In the genomic region with DNA sequence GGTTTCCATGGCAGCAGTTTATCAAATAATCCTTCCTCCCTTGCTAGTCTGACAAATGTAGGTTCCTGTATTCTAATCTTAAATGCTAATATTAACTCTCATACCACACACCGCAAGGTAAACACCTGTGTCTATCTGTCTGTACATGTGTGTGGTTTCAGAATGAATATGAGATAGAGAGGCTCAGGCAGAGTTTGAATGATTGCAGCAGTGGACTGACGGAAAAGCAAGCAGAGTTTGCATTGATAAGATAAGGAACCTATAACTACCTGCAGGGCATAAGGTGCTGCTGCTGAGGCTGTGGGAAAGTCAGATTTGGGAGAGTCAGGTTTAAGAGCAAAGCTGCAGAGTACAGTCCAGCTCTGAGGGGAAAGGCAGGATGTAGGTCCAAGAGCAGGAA, we compare ENCODE assay signal across 29 mouse cellular contexts. TPM values are rescaled to one million over a fixed set of nuclear protein-coding genes. Genes with fewer than 3 reads are reported as not detected.
DNase-seq lines count a peak whose midpoint lies in the region; ATAC-seq lines count a peak whose summit lies in the region.
"Had no signal": no experiment of that assay in that cellular context is flagged by ENCODE, and none has a peak within 500 bp of the region (broad histone marks: within the 10 kb centered on the region; RNA-seq: fewer than 3 reads in every experiment).

No protein-coding gene starts in this region.

- intact Hi-C loops in left cerebral cortex, postnatal 10 days (cut with DNase I): no loop called here

- no peaks in the 10 kb centered on the region for H3K36me3 ChIP-seq in embryonic facial prominence, embryonic 14.5 days (ENCODE audit: control insufficient read depth, insufficient read depth, low read length)
- H3K36me3 ChIP-seq in embryonic facial prominence, embryonic 10.5 days (replicated peaks): no peaks in the 10 kb centered on the region
- no peaks in the 10 kb centered on the region for H3K36me3 ChIP-seq in stomach, embryonic 14.5 days (ENCODE audit: control insufficient read depth, insufficient read depth, low read length)
- H3K36me3 ChIP-seq: embryonic facial prominence, embryonic 12.5 days; forebrain, embryonic 12.5 days; midbrain, embryonic 15.5 days; neural tube, embryonic 12.5 days had no signal

- H3K4me1 ChIP-seq in embryonic facial prominence, embryonic 14.5 days (ENCODE audit: control insufficient read depth, insufficient read depth, low read length): 0 out of 2 replicates have a peak, but pooled peaks cover 3% of the 10 kb centered on the region
- peaks cover 5% of the 10 kb centered on the region for H3K4me1 ChIP-seq in embryonic facial prominence, embryonic 10.5 days
- no peaks in the 10 kb centered on the region for H3K4me1 ChIP-seq in stomach, embryonic 14.5 days (ENCODE audit: control insufficient read depth, insufficient read depth, low read length)
- H3K4me1 ChIP-seq: embryonic facial prominence, embryonic 12.5 days; forebrain, embryonic 12.5 days; midbrain, embryonic 15.5 days; neural tube, embryonic 12.5 days had no signal

- no peaks in the 10 kb centered on the region for H3K27me3 ChIP-seq in embryonic facial prominence, embryonic 14.5 days (replicated peaks; ENCODE audit: control insufficient read depth, insufficient read depth, low read length)
- H3K27me3 ChIP-seq in embryonic facial prominence, embryonic 10.5 days (replicated peaks; ENCODE audit: low read depth, poor library complexity, severe bottlenecking): no peaks in the 10 kb centered on the region
- H3K27me3 ChIP-seq in stomach, embryonic 14.5 days (ENCODE audit: control insufficient read depth, insufficient read depth, low read length): no peaks in the 10 kb centered on the region
- H3K27me3 ChIP-seq: embryonic facial prominence, embryonic 12.5 days; forebrain, embryonic 12.5 days; megakaryocyte, embryonic 14.5 days; midbrain, embryonic 15.5 days; neural tube, embryonic 12.5 days had no signal

- no peak overlapping the region for H3K27ac ChIP-seq in embryonic facial prominence, embryonic 14.5 days (replicated peaks; ENCODE audit: low read depth, low read length)
- H3K27ac ChIP-seq in embryonic facial prominence, embryonic 10.5 days (replicated peaks): no peak overlapping the region
- peak overlapping the region; percentile 36 for H3K27ac ChIP-seq in stomach, embryonic 14.5 days (ENCODE audit: low read length)
- H3K27ac ChIP-seq: embryonic facial prominence, embryonic 12.5 days; forebrain, embryonic 12.5 days; gastrocnemius, adult 2 months; hindbrain, embryonic 14.5 days; kidney, postnatal 0 days; left cerebral cortex, adult 2 months; midbrain, embryonic 15.5 days; neural tube, embryonic 12.5 days had no signal

- ATAC-seq in embryonic facial prominence, embryonic 14.5 days (ENCODE audit: low read depth): peak; percentile 47; the same call in 1 of the 2 replicates
- ATAC-seq in activated CD4-positive, CD25-positive, alpha-beta regulatory T cell, adult 4 months: peak; percentile 83
- ATAC-seq in stomach, embryonic 14.5 days (ENCODE audit: insufficient number of reproducible peaks, insufficient read depth, low FRiP score, low read depth): peak; percentile 94
- ATAC-seq: liver, postnatal 0 days; midbrain, embryonic 15.5 days had no signal

- WGBS in embryonic facial prominence, embryonic 14.5 days: 83% methylated on average over 2 of the region's 2 CpGs
- WGBS in embryonic facial prominence, embryonic 10.5 days: 92% methylated on average over 2 of the region's 2 CpGs
- 55% methylated on average over 2 of the region's 2 CpGs for WGBS in stomach, embryonic 14.5 days

- H3K9ac ChIP-seq in embryonic facial prominence, embryonic 14.5 days (ENCODE audit: low read depth, low read length): no peak overlapping the region
- no peak overlapping the region for H3K9ac ChIP-seq in stomach, embryonic 14.5 days (replicated peaks; ENCODE audit: low read depth, low read length)
- H3K9ac ChIP-seq: embryonic facial prominence, embryonic 12.5 days; forebrain, embryonic 12.5 days; hindbrain, embryonic 14.5 days; liver, postnatal 0 days; midbrain, embryonic 15.5 days; neural tube, embryonic 12.5 days had no signal

- H3K4me2 ChIP-seq in embryonic facial prominence, embryonic 14.5 days (ENCODE audit: low read depth, low read length): no peak overlapping the region
- H3K4me2 ChIP-seq in stomach, embryonic 14.5 days (replicated peaks; ENCODE audit: low read depth, low read length): no peak overlapping the region
- H3K4me2 ChIP-seq: embryonic facial prominence, embryonic 12.5 days; forebrain, embryonic 12.5 days; hindbrain, embryonic 14.5 days; midbrain, embryonic 15.5 days; neural tube, embryonic 12.5 days had no signal

- DNase-seq in embryonic facial prominence, embryonic 14.5 days (ENCODE audit: low spot score): no peak
- no peak for DNase-seq in embryonic facial prominence, embryonic 10.5 days (ENCODE audit: low spot score)
- peak; percentile 64 for DNase-seq in A20 (ENCODE audit: low read depth, low spot score)
- no peak for DNase-seq in left cerebral cortex, adult 8-10 months (ENCODE audit: low spot score in 2 of 2)
- no peak for DNase-seq in left cerebral cortex, postnatal 10 days (ENCODE audit: extremely low spot score in 1 of 2, low spot score in 2 of 2)
- DNase-seq in right cerebral cortex, adult 2 months (ENCODE audit: low spot score in 2 of 2): no peak
- DNase-seq: adrenal gland, postnatal 25 days; cerebellum, adult 11 months; cerebellum, adult 9-11 months; gastrocnemius, adult 2 months; heart, postnatal 4 days; kidney, adult 2 months; liver, postnatal 0 days; lung, postnatal 36 days; right cerebral cortex, postnatal 25 days; spleen, adult 18-20 months; thymus, adult 18-20 months; thymus, postnatal 36 days had no signal

- no peaks in the 10 kb centered on the region for H3K9me3 ChIP-seq in embryonic facial prominence, embryonic 14.5 days (ENCODE audit: control insufficient read depth, low read length)
- no peaks in the 10 kb centered on the region for H3K9me3 ChIP-seq in embryonic facial prominence, embryonic 10.5 days
- no peaks in the 10 kb centered on the region for H3K9me3 ChIP-seq in stomach, embryonic 14.5 days (ENCODE audit: control insufficient read depth, low read depth, low read length)
- H3K9me3 ChIP-seq: embryonic facial prominence, embryonic 12.5 days; forebrain, embryonic 12.5 days; megakaryocyte, embryonic 14.5 days; midbrain, embryonic 15.5 days; neural tube, embryonic 12.5 days had no signal

- H3K4me3 ChIP-seq in embryonic facial prominence, embryonic 14.5 days (ENCODE audit: low read depth, low read length): no peak overlapping the region
- no peak overlapping the region for H3K4me3 ChIP-seq in embryonic facial prominence, embryonic 10.5 days
- no peak overlapping the region for H3K4me3 ChIP-seq in stomach, embryonic 14.5 days (ENCODE audit: low read depth, low read length)
- H3K4me3 ChIP-seq: embryonic facial prominence, embryonic 12.5 days; erythroblast, embryonic 14.5 days; forebrain, embryonic 12.5 days; gastrocnemius, adult 2 months; left cerebral cortex, adult 2 months; megakaryocyte, embryonic 14.5 days; midbrain, embryonic 15.5 days; neural tube, embryonic 12.5 days had no signal

RNA-seq across cellular contexts. Expression of a gene that starts 10.9 kb away (rescaled TPM):
- polyA plus RNA-seq in embryonic facial prominence, embryonic 14.5 days (2014; fragmentation: Nextera tagmentation; extraction: Ambion mirVana): 64.9 and 70.4 TPM in 2 replicates
- polyA plus RNA-seq in embryonic facial prominence, embryonic 10.5 days (2016; fragmentation: Nextera tagmentation; extraction: Ambion mirVana): 36.6 and 37.2 TPM in 2 replicates
- polyA plus RNA-seq in activated CD4-positive, CD25-positive, alpha-beta regulatory T cell, adult 4 months (2017; shearing (Covaris generic)): 100 to 1,000 TPM; 109 to 114 TPM
- polyA plus RNA-seq in stomach, embryonic 14.5 days (2014; fragmentation: Nextera tagmentation; extraction: Ambion mirVana): 81.6 and 91.2 TPM in 2 replicates
- 10 to 100 TPM; 80.0 to 93.2 (median 85.2) TPM for total RNA-seq in left cerebral cortex, adult 8-10 months (2022)
- 100 to 1,000 TPM; 111 to 126 TPM for total RNA-seq in left cerebral cortex, postnatal 10 days (2021)
